Mouse (Mus musculus): Measurements from ENCODE around the gene Hecw1. TPM values are rescaled to one million over a fixed set of nuclear protein-coding genes. Genes with fewer than 3 reads are reported as not detected.

Hecw1 gene
- total RNA-seq (2023) = not detected

GRCm38 (mm10) chr13:14522906-14523269 is at the start of gene Hecw1:
Hecw1 (minus strand) TSS chr13:14523228.

Other genes starting within 250 kb of the Hecw1 start
- gene Mrpl32, start 89.9 kb upstream of the Hecw1 start, total RNA-seq (2023) = 35.0 TPM
- 64.3 TPM for gene Psma2, start 90.0 kb upstream of the Hecw1 start, total RNA-seq (2023)
- 2.0 TPM for gene AW209491, start 106.9 kb upstream of the Hecw1 start, total RNA-seq (2023)

All from CD4-positive naive resting alpha-beta T cell, adult 76 days (primary cell).